Mouse (Mus musculus) urinary bladder, postnatal 10 days (tissue): Measurements from ENCODE around the gene Gm17490.

Source experiments
- DNase-seq: peaks from one replicate; pipeline ENCODE4 v3.0.0; 2022; ENCODE audit warnings: low spot score

The Gm17490 gene

DNA sequence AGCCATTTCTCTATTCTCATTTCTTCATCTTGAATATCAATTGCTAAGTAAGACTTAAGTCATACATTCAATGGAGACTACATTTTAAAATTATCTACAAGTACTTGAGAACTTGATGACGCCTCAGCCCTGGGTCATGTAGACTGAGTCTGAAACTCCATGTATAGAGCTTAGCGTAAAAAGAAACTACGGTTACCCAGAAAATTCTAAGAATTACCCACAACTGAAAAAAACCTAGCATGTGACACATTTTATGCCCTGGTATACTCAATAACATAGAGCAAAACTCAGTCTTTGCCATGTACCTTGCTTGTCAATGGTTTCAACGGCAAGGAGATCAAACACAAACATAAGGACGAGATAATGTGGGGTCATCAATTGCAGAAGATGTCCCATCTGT is at the start of gene Gm17490:
Gm17490 (minus strand) TSS at position 375 of the 400 bp plus-strand sequence.
- no peak for DNase-seq

DNA sequence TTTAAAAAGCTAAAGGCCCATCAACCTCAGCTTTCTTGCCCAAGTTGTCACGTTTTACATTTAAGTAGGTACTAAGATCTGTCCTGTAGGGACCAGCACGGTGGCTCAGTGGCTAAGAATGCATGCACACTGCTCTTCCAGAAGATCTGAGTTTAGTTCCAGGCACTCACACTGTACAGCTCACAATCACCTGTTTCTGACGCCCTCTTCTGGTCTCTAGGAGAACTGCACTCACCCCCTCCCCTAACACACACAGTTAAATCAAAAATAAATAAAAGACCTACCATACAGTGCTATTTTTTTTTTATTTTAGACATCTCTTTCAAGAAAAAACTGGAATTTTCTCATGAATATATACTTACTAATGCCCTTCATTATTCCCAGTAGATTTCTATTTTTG is 46.1 kb upstream of the Gm17490 start:
- no peak for DNase-seq

DNA sequence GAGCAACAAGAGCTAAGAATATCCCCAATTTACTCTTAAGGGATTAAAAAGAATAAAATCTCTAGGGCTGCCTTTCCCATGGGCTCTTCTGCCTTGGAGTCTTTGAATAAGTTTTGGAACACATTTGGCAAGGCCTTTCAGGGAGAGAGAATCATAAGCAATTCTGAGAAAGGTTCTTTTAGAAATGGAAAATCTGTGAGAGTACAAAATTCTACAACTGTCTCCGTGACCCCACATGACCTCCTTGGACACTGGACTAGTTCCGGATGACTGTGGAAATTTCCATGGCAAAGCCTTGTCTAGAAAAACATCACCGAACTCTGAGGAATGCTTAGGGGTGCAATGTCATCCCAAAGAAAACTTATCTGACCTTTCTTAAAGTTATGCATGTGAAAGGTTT is 39.3 kb upstream of the Gm17490 start:
- DNase-seq = no peak

DNA sequence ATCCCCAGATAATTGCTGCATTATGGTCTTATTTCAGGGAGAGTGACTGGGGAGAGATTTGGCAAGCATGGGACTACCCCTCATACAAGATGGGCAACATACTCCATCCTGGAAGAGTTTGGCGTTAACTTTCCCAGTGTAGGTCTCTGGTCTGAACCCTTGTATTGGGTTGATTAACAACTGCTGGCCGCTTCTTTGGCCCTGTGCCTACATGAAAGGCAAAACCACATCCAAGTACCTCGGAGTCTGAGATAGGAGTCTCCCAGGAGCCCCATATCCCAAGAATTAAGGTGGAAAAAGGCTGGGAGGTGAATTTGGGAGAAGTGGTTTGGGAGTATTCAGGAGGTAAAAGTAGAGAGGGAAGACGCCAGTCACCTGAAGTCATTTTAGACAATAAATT is 38.7 kb upstream of the Gm17490 start:
- no peak for DNase-seq

DNA sequence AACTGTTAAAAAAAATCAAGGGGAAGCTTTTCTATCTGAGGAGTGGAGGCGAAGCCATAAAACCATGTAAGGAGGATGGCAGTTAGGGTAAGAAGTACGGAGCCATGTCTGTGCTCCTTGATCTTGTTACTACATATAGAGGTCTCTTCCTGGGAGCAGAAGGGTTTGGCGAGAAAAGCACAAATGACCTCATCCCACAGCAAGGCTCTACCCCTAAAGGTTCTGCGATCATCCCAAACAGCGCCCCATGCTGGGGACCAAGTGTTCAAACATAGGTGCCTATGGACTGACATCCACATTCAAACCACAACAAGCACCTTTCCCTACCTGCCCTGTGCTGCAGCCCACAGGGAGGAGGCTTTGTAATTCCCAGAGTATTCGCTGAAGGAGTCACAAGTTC is 38.3 kb upstream of the Gm17490 start:
- DNase-seq = no peak

DNA sequence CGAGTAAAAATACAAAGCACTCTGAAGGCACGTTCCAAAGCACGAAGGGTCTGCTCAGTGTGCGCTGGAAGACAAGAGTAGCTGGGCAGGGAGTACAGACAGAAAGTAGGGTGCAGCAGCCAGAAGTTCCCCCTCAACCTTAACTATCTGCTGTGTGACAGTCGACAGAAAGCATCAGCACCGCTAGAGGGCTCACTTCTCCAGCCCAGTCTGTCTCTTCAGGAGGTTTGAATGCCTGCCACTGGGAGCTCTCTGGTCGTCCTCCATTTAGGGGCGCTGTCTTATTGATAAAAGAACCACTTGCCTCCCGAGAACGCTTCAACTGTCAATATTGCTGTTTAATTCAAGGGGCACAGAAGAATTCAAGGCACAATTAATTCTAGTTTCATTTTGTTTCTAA is 37.9 kb upstream of the Gm17490 start:
- DNase-seq = peak; percentile 16

DNA sequence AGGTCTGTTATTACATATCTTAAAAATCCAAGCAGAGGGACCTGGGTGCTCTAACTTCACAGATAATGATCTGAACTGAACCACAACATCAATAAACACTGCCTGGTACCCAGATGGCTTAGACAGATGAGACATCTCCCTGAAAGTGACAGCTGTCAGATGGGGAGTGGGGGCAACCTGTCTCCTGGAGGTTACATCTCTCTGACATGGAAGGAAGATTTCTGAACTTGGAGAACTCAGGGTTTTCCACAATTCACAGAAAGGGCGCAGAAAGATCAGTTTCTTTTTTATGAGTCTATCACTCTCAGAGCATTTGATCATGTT is 36.8 kb upstream of the Gm17490 start:
- DNase-seq = no peak

DNA sequence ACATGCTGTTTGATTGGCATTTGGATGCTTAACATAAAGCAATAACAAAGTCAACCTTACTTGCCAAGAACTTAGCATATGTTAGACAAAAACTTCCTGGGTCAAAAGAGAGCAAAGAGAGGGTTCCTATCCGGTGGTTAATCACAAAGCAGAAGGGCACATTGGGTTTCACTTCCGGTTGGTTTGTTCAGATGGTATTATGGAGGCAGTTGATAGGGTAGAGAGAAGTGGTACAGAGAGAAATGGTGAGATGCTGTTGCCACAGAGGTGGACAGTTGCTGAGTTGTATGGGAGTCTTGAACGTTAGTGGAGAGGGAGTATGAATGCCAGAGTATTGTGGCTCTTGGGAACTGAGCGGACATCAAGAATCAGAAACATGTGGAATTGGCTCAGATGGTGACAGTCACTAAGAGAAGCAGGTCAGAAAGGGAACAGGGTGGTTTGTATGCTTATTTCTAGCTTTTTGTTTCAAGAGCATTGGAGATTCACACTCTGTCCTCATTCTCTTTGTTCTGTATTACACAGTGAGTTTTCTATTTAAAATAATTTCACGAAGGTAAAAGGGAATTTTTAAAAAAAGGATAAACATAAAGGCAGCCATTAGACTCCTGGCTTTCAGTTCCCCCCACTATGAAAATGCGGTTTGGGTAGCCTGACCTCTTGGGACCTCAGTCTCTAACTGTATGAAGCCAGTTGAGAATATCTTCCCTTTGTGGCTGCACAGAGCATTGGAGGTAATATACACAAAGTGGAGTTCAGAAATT is 36.3 kb upstream of the Gm17490 start:
- no peak for DNase-seq

DNA sequence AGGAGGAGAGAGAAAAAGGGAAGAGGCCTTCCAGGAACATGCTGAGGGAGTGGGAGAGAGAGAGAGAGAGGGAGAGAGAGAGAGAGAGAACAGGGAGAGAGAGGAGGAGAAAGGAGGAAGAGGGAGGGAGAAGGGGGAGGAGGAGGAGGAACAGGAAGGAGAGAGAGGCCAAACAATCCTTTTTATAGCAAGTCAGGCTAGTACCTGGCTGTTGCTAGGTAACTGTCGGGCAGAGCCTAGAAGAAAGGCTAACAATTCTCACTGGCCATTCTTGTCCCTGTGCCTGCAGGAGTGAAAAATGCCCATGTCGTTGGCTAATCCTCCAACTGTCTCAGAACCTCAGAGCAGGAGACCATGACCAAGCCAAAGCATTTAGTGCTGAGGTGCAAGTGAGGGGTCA is 33.2 kb upstream of the Gm17490 start:
- DNase-seq = no peak

DNA sequence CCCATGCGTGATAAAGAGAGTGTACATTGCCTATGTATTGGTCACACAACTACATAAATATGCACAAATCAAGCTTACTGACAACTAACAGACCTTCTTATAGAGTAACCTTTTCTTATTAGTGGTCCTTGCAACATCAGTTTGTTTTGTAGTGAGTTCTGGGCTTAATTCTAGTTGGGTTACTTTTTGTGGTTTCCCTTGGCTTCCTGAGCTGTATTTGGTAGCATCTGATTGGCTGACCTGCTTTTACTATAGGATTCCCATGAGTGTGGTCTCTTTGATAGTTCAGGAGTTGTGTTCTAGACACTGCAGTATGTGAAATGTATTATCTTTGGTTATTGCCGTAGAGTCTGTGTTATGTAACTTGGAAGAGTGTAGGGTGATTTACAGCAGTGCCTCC is 31.5 kb upstream of the Gm17490 start:
- DNase-seq = no peak

DNA sequence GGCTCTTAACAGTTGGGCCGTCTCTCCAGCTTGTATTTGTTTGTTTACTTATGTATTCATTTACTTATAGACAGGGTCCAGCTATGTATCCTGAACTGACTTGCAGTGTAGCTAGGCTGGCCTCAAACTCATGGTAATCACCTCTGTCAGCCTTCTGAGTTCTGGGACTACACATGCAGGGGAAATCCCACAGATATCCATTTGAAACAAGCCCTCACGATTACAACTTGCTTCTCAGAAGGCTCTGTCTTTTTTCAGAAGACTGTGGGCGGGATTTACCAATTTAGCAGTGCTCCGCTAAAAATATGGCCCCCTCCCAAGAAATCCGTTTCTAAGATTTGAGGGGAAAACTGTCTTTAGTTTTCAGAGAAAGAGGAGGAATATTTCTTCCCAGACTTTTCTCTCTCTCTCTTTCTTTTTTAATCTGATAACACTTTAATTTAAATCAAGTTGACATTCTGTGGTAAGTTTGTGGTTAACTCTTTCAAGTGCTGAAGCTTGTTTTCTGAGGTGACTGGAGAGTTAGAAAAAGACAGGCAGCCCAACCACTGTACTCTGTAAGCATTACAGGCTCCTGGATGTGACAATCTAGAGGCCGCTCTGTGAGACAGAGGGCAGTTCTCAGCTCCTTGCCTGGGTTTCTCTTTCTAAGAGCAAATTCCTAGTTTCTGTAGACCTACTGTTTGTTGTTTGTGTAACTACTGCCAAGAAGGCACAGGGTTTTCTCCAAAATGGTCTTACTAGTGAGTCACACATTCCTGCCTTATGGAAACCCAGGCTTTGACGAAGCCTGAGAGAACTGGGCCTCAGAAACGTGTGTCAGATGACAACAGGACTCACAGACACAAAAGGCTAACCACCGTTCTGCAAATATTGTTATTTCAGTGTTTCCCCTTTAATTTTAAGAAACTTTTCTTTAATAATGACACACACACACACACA is 29.2 kb upstream of the Gm17490 start:
- no peak for DNase-seq

DNA sequence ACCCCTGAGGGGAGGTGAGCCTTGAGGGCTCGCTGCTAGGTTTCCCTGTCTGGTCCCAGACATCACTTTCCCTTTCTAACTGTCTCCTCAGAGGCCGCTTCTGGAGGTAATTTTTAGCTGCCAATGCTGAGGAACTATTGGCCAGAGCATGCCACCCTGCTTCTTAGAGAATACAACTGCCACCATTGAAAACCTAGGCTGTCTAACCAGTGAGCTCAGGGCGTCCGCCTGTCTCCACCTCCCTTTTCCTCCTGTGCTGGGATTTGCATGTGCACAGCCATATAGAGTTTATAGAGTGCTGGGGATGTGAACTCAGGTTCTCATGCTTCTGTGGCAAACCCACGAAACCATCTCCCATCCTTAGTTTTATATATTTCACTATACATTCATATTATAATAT is 27.7 kb upstream of the Gm17490 start:
- no peak for DNase-seq

DNA sequence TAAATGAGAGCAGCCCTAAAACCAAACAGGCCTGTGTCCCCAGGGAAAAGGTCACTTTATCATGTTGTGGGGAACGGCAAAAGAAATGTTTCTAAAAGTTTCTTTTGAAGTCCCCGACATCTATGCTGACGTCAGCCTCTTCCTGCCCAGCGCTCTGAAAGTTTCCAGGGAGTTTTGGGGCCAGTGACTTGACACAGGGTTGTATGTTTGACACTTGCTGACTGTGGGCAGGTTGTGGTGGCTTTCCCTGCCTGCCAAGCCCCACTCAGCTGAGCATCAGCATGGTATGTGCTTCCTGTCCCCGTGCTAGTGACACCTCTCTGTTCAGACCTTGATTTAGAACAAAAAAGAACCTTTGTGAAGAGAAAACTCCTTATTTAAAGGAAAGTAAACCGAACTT is 27.3 kb upstream of the Gm17490 start:
- DNase-seq = no peak

DNA sequence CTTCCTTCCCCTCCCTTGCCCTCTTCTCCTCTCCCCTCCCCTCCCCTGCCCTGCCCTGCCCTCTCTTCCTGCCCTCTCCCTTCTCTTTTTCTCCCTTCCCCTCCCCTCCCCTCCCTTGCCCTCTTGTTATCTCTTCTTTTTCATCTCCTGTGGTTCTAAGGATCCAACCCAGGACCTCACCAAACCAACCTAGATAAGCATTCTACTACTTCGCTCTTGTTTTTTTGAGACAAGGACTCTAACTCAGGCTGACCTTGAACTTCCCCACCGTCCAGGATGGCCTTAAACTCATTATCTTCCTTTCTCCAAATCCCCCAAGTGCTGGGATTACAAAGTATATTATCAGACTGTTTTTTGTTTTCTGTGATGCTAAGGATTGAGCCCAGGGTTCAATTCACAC is 26.7 kb upstream of the Gm17490 start:
- no peak for DNase-seq

DNA sequence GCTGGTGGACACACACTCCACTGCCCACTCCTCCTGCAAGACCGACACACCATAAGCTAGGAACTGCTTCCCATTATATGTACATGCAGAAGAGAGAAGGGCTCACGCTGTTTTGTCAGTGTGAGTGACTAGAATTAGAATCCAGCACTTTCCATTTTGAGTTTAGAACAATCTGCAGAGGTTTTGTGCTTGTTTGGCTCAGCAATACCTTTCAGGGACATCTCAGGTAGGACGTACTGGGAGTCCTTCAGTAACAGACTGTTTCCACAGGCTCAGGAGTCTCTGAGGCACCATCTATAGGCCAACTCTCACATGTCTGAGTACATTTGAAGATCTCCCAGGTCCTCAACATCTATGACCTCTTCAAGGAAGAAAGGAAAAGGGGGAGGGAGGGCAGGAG is 26.1 kb upstream of the Gm17490 start:
- no peak for DNase-seq

DNA sequence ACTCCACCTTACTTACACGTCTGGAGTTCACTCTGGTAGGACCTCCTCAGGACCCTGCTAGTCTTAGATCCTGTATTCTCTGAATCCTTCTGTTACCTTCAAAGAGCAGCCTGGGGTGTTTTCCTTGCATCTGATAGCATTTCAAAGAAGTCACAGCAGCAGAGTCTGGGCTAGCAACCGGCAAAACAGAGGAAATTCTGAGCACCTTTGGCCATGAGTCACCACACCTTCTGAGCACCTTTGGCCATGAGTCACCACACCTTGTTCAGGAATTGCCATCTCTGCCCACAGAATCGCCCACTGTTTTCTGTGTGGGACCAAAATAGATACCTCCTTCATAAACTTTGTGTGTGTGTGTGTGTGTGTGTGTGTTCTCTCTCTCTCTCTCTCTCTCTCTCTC is 25.4 kb upstream of the Gm17490 start:
- no peak for DNase-seq

DNA sequence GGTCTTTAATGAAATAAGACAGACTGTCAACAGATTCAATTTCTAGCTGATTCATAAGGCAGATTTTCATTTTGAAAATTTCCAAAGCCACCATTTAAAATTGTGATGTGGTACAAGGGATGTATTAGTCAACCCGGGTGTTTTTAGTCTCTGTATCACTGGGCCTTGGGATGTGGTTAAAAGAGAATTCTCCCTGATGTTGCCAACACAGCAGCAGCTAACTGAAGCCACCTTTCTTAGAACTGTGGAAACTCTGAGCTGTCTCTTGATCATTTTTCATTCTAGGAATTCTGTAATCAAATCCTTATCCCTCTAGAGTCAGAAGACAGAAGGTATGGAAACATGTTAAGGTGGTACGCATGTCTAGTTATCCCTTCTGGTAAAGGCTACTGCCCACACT is 19.2 kb upstream of the Gm17490 start:
- no peak for DNase-seq

DNA sequence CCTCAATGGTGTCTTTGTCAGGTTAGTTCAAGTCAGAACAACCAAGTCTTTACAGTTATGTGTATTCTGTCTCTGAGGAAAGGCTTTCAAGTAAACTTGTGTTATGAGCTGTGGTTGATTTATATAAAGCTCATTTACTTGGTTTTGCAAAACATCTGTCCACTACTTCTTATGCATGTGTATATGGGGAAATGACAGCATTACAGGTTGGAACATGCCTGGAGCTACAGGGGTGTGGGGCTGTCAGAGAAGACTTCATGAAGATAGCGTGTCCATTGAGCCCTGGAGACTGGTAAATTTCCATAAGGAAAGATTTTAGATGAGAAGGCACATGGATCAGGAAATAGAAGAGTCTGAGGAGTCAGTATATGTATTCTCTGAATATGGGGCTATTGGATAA is 18.0 kb upstream of the Gm17490 start:
- DNase-seq = no peak

DNA sequence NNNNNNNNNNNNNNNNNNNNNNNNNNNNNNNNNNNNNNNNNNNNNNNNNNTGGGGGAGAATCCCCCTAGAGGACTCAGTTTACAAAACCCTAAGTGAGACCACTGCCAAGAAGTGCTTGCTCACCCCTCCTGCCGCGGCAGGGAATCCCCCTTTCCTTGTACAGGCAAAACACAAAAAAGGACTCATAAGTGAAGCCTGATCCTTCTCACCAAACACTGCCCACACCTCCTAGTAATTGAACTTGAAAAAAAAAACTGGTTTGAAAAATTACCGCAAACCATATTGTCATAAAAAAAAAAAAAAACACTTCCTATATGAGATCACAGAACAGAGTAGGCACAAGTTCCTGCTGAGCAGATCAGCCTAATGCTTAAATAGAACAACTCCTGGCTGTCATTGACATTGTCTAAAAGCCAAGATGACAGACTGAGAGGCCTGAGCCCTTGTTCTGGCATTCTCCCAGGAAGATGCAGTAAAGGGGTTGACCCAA is 16.4 kb upstream of the Gm17490 start, which contains the start of gene Il2ra:
Il2ra (plus strand) TSS at position 357 of the 491 bp plus-strand sequence.
- no peak for DNase-seq

DNA sequence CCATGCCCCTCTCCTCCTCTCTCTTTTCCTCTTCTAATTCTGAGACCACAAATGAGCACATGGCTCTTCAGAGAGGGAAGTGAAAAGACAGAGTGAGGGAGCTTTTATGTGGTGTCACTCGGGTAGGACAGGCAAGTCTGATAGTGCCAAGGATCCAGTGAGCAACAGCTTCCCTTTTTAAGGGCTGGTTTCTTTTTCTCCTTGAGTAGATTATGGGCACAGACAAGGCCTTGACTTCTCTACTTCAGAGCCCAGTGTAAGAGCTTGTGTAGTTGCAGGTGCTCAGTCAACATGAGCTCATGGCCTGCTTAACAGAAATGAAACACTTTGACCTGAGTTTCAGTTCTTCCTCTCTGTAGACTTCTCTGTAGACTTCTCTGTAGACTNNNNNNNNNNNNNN is 11.1 kb upstream of the Gm17490 start:
- no peak for DNase-seq

DNA sequence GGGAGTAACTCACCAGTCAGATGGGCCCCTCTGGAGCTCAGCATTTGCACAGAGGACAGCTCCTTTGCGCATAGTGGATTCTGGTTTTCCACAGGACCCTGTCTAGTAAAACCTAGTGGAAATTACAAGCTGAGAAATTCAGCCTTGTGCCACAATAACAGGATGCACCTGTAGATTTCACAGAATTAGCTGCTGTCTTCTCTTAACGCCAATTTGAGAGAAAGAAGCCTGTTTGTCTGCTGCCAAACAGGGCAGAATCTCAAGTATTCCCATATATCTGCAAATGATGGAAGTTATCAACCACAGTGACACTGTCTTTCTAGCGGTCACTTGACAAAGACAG is 10.0 kb upstream of the Gm17490 start:
- DNase-seq = no peak

DNA sequence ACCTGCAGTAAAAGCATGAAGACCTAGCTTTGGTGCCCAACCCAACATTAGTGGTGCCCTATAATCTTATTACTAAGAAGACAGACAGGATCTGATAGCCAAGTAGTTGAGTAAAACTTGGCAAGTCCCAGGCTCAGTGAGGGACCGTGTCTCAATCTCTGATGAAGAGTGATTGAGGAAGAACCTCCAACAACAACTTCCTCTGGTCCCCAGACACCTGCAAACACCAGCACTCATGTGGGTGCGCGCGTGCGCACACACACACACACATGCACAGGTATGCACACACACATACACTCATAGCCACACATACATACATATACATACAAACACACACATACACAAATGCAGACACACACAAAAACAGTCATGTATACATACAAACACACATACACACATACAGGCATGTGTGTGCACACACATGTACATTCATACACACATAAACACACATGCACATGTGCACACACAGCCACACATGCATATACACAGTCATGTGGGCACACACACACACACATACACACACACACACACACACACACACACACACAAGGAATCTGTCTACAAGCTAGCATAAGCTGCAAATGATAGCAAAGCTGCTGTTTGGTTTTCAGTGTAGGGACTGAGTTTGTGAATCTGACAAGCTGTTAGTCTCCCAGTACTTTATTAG is 9.5 kb upstream of the Gm17490 start:
- DNase-seq = no peak

DNA sequence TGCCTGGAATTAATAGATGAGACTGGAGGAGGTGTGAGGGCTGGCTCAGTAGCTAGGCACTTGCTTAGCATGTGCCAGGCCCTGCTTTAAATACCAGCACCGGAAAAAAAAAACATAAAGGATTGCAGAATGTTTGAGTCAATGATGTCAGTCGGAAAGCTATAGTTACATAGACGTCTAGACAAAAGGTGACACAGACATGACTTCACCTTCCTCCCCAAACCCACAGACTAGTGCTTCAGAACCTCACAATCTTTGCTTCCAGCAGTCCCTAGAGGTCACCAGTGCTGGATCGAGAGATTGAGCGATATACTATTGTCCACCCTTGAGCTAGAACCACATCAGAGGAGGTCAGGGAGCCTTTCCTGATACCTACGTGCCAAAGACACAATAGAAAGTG is 9.0 kb upstream of the Gm17490 start:
- DNase-seq = no peak
